Mouse (Mus musculus) testis, adult 2 months (tissue): Measurements from ENCODE around the gene Atp11a.

Experiments used
- CTCF ChIP-seq: fragments of 200-500 bp; IDR thresholded peaks from 2 replicates; pipeline ENCODE4 v1.5.1; 2012; ENCODE audit warnings: low read depth, mild to moderate bottlenecking, inconsistent platforms, low read length, moderate library complexity; ENCODE audit not compliant: control insufficient read depth, insufficient read depth, insufficient replicate concordance
- POLR2A ChIP-seq: fragments of 200-500 bp; IDR thresholded peaks from 2 replicates; pipeline ENCODE4 v1.6.1; 2012; ENCODE audit warnings: low read depth, mild to moderate bottlenecking, inconsistent platforms, low read length, moderate library complexity; ENCODE audit not compliant: control insufficient read depth

DNA sequence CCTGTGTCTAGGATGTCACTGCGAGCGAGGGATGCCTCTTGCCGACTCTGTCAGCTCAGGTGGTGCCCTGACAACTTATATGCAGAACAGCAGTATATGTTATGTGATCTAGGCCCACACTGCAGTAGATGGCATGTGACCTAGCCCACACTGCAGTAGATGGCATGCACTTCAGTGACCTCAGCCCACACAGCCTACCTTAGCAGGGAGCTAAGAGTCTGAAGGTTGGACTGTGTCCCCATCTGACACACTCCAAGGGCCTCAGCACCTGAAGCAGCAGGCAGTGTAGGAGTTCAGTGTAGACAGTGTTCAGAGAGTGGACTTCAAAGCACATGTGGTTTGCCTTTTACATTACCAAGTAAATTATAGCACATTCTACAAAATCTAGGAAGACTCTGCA, 10.4 kb downstream of the Atp11a start:
- TF ChIP-seq CTCF, result no peak
- no peak for TF ChIP-seq POLR2A
